Mouse (Mus musculus): ENCODE measurements around the gene Gcdh. TPM values are rescaled to one million over a fixed set of nuclear protein-coding genes. Genes with fewer than 3 reads are reported as not detected.
A peak's percentile ranks its signal among the peaks of the same experiment; 100 is the strongest.

The Gcdh gene
- polyA plus RNA-seq, 1 experiment from 2014 or later, result 44.7 TPM

- H3K27me3 ChIP-seq, result no peaks in the 10 kb centered on the region
- H3K4me1 ChIP-seq (replicated peaks), result peaks cover 64% of the 10 kb centered on the region
- no peaks in the 10 kb centered on the region for H3K9me3 ChIP-seq (replicated peaks)
- DNase-seq, result no peak
- no peak overlapping the region for H3K27ac ChIP-seq
- 81% methylated on average over 5 of the region's 5 CpGs for WGBS (ENCODE audit: insufficient replicate concordance)
- no peak overlapping the region for H3K9ac ChIP-seq
- no peak overlapping the region for H3K4me2 ChIP-seq
- H3K4me3 ChIP-seq (replicated peaks), result no peak overlapping the region
- peaks cover 14% of the 10 kb centered on the region for H3K36me3 ChIP-seq
- no peak for ATAC-seq (ENCODE audit: low read depth)
These were observed 2.2 kb upstream of the Gcdh start for GRCm38 (mm10) chr8:84895963-84896362.

- Histone ChIP-seq H3K27me3 (no peaks in the 10 kb centered on the region), H3K4me2 (peak overlapping the region; percentile 92), H3K36me3 (peaks cover 40% of the 10 kb centered on the region), H3K9me3 (replicated peaks) (no peaks in the 10 kb centered on the region), H3K27ac (peak overlapping the region; percentile 84), H3K4me3 (replicated peaks) (peak overlapping the region; percentile 77), H3K9ac (peak overlapping the region; percentile 82), H3K4me1 (replicated peaks) (peaks cover 40% of the 10 kb centered on the region)
- no peak for DNase-seq
- 14% methylated on average over 31 of the region's 31 CpGs for WGBS (ENCODE audit: insufficient replicate concordance)
- peak; percentile 51; the same call in 1 of the 2 replicates for ATAC-seq (ENCODE audit: low read depth)
These were observed 570 bp downstream of the Gcdh start for GRCm38 (mm10) chr8:84892993-84893708.

GRCm38 (mm10) chr8:84889141-84889540 lies 4.6 kb downstream of the Gcdh start:
- Histone ChIP-seq H3K9me3 (replicated peaks) (no peaks in the 10 kb centered on the region), H3K36me3 (peaks cover 80% of the 10 kb centered on the region), H3K27me3 (no peaks in the 10 kb centered on the region), H3K4me3 (replicated peaks) (no peak overlapping the region), H3K4me1 (replicated peaks) (peaks cover 39% of the 10 kb centered on the region), H3K9ac (no peak overlapping the region), H3K4me2 (no peak overlapping the region), H3K27ac (peak overlapping the region; percentile 50)
- 87% methylated on average over 1 of the region's 1 CpGs for WGBS (ENCODE audit: insufficient replicate concordance)
- DNase-seq, result no peak
- no peak for ATAC-seq (ENCODE audit: low read depth)

GRCm38 (mm10) chr8:84888280-84888679 lies 5.4 kb downstream of the Gcdh start:
- H3K9me3 ChIP-seq (replicated peaks), result no peaks in the 10 kb centered on the region
- DNase-seq, result no peak
- 85% methylated on average over 3 of the region's 3 CpGs for WGBS (ENCODE audit: insufficient replicate concordance)
- H3K4me3 ChIP-seq (replicated peaks), result no peak overlapping the region
- peak overlapping the region; percentile 44; the same call in 1 of the 2 replicates for H3K27ac ChIP-seq
- no peak overlapping the region for H3K9ac ChIP-seq
- no peak overlapping the region for H3K4me2 ChIP-seq
- peaks cover 84% of the 10 kb centered on the region for H3K36me3 ChIP-seq
- no peak for ATAC-seq (ENCODE audit: low read depth)
- H3K27me3 ChIP-seq, result no peaks in the 10 kb centered on the region
- H3K4me1 ChIP-seq (replicated peaks), result peaks cover 34% of the 10 kb centered on the region

GRCm38 (mm10) chr8:84884728-84885127 lies 9.0 kb downstream of the Gcdh start:
- H3K9ac ChIP-seq, result no peak overlapping the region
- H3K27me3 ChIP-seq, result no peaks in the 10 kb centered on the region
- peak overlapping the region; percentile 39; the same call in 1 of the 2 replicates for H3K27ac ChIP-seq
- H3K4me2 ChIP-seq, result no peak overlapping the region
- peaks cover 16% of the 10 kb centered on the region for H3K4me1 ChIP-seq (replicated peaks)
- 56% methylated on average over 4 of the region's 4 CpGs for WGBS (ENCODE audit: insufficient replicate concordance)
- H3K4me3 ChIP-seq (replicated peaks), result no peak overlapping the region
- DNase-seq (no peak), ATAC-seq (ENCODE audit: low read depth) (peak; percentile 43; the same call in 1 of the 2 replicates)
- no peaks in the 10 kb centered on the region for H3K9me3 ChIP-seq (replicated peaks)
- H3K36me3 ChIP-seq, result peaks cover 64% of the 10 kb centered on the region

- H3K27ac ChIP-seq, result no peak overlapping the region; the same call in 1 of the 2 replicates
- H3K9ac ChIP-seq, result no peak overlapping the region
- no peaks in the 10 kb centered on the region for H3K9me3 ChIP-seq (replicated peaks)
- no peak for DNase-seq
- H3K27me3 ChIP-seq, result no peaks in the 10 kb centered on the region
- peaks cover 44% of the 10 kb centered on the region for H3K4me1 ChIP-seq (replicated peaks)
- ATAC-seq (ENCODE audit: low read depth), result peak; percentile 76
- no peak overlapping the region for H3K4me3 ChIP-seq (replicated peaks)
- H3K4me2 ChIP-seq, result no peak overlapping the region
- 44% methylated on average over 1 of the region's 1 CpGs for WGBS (ENCODE audit: insufficient replicate concordance)
- H3K36me3 ChIP-seq, result peaks cover 12% of the 10 kb centered on the region
These were observed 14.8 kb downstream of the Gcdh start for GRCm38 (mm10) chr8:84878915-84879314.

GRCm38 (mm10) chr8:84877297-84878035 lies 16.3 kb downstream of the Gcdh start:
- H3K27ac ChIP-seq, result peak overlapping the region; percentile 45
- peaks cover 7% of the 10 kb centered on the region; the same call in 1 of the 2 replicates for H3K36me3 ChIP-seq
- 0 out of 2 replicates have a peak, but pooled peaks have one; percentile 12 for ATAC-seq (ENCODE audit: low read depth)
- no peak overlapping the region for H3K9ac ChIP-seq
- H3K9me3 ChIP-seq (replicated peaks), result no peaks in the 10 kb centered on the region
- H3K4me2 ChIP-seq, result no peak overlapping the region
- DNase-seq, result no peak
- peaks cover 58% of the 10 kb centered on the region for H3K4me1 ChIP-seq (replicated peaks)
- H3K27me3 ChIP-seq, result no peaks in the 10 kb centered on the region
- 63% methylated on average over 3 of the region's 3 CpGs for WGBS (ENCODE audit: insufficient replicate concordance)
- no peak overlapping the region for H3K4me3 ChIP-seq (replicated peaks)

- Histone ChIP-seq H3K4me3 (replicated peaks) (no peak overlapping the region), H3K4me2 (peak overlapping the region; percentile 100), H3K4me1 (replicated peaks) (peaks cover 71% of the 10 kb centered on the region), H3K9ac (peak overlapping the region; percentile 37; the same call in 1 of the 2 replicates), H3K27me3 (no peaks in the 10 kb centered on the region), H3K9me3 (replicated peaks) (no peaks in the 10 kb centered on the region), H3K36me3 (peaks cover 15% of the 10 kb centered on the region), H3K27ac (peak overlapping the region; percentile 86)
- WGBS (ENCODE audit: insufficient replicate concordance), result 48% methylated on average over 3 of the region's 3 CpGs
- no peak for DNase-seq
- no peak for ATAC-seq (ENCODE audit: low read depth)
These were observed 19.4 kb downstream of the Gcdh start for GRCm38 (mm10) chr8:84874339-84874738.

GRCm38 (mm10) chr8:84873016-84873415 lies 20.7 kb downstream of the Gcdh start:
- Histone ChIP-seq H3K9ac (peak overlapping the region; percentile 82), H3K4me2 (peak overlapping the region; percentile 100), H3K27me3 (no peaks in the 10 kb centered on the region), H3K36me3 (peaks cover 28% of the 10 kb centered on the region), H3K4me3 (replicated peaks) (peak overlapping the region; percentile 70), H3K4me1 (replicated peaks) (peaks cover 61% of the 10 kb centered on the region), H3K27ac (peak overlapping the region; percentile 86), H3K9me3 (replicated peaks) (no peaks in the 10 kb centered on the region)
- DNase-seq (no peak), ATAC-seq (ENCODE audit: low read depth) (no peak)
- WGBS (ENCODE audit: insufficient replicate concordance), result 80% methylated on average over 4 of the region's 4 CpGs

GRCm38 (mm10) chr8:84872309-84872965 lies 21.3 kb downstream of the Gcdh start:
- whole genome bisulfite sequencing (ENCODE audit: insufficient replicate concordance), result 3% methylated on average over 54 of the region's 54 CpGs
- peaks cover 34% of the 10 kb centered on the region for H3K36me3 ChIP-seq
- H3K9me3 ChIP-seq (replicated peaks), result no peaks in the 10 kb centered on the region
- DNase-seq (peak; percentile 49), ATAC-seq (ENCODE audit: low read depth) (peak; percentile 56)
- peak overlapping the region; percentile 70 for H3K4me3 ChIP-seq (replicated peaks)
- no peaks in the 10 kb centered on the region for H3K27me3 ChIP-seq
- peak overlapping the region; percentile 86 for H3K27ac ChIP-seq
- H3K9ac ChIP-seq, result peak overlapping the region; percentile 82
- peaks cover 56% of the 10 kb centered on the region for H3K4me1 ChIP-seq (replicated peaks)
- peak overlapping the region; percentile 100 for H3K4me2 ChIP-seq
